Mouse (Mus musculus) left cerebral cortex, adult 11 months (tissue): ENCODE data around the gene Armc9.

Experiments
- DNase-seq: peaks from one replicate; pipeline ENCODE4 v3.0.0; 2022; ENCODE audit warnings: low spot score

Armc9 gene

GRCm38 (mm10) chr1:86174602-86175001, 20.0 kb downstream of the Armc9 start:
- no peak for DNase-seq

DNA sequence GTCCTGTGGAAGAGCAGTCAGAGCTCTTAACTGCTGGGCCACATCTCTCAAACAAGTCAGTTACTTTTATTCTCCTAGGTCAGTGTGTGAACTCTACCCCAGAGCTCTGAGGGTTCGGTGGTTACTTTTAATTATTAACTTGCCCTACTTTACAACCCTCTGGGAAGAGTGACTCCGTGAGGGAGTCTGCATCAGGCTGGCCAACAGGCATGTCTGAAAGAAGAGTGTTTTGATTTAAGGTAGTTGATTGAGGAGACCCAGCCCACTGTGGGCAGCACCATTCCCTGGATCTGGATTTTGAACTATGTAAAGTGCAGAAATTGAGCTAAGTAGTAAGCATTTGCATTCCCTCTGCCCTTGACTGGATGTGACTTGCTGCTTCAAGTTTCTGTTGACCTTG, 21.5 kb downstream of the Armc9 start:
- DNase-seq = no peak

GRCm38 (mm10) chr1:86178462-86179253, 24.1 kb downstream of the Armc9 start:
- peak; percentile 67 for DNase-seq

DNA sequence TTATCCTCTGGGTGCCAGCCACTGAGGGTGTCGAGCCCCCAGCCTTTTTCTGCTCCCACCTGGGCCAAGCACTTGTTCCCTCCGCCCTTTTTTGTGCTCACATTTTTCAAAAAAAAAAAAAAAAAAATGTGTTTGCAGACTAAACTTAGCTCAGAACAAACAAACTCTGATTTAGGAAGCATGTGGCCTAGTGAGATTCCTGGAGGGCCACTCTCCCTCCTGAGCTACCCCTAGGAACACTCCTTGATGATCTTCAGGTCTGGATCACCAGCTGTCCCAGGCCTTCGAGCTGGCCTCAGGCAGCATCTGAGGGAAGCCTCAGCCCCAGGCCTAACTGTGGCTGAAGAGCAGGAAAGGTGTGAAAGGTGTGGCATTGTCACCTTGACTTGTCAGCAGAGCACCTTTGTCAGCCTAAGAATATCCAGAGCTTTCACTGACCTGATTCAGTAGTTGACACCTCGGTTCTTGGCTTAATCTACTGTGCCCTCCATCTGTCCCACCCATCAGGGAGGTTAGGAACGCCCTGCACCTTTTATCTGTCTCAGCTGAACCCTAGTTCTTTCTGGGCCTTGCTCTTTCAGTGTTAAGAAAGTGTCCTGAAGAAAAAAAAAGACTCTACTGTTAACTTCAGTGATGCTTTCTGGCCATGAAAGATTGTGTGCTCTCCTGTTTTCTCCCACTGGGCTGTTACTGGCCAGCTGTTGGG, 27.6 kb downstream of the Armc9 start:
- no peak for DNase-seq

DNA sequence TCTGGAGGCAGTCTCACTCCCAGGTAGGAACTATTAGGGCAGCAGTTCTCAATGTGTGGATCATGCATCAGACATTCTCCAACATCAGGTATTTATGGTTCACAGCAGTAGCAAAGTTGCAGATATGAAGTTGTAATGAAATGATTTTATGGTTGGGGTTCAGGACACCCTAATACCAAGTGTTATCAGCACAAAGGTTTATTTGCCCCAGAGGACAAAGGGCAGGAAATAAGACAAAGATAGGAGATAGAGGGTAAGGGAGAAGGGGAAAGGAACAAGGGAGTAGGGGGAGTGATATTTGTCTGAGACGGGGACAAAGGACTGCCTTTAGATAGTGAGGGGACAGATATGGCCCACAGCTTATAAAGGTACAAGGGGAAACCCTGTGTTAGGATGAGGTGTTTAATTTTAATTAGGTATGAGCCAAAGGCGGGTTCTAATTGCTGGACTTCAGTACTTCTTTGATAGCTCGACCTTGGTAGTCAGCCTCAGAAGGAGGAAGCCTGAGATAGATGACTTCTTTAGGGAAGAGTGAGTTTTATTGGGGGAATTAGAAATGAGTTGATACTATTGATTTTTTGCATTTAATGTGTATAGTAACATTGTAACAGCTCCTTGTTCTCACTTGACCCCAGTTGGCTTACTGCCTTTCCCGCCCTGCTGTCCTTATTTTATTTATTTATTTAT, 29.1 kb downstream of the Armc9 start:
- no peak for DNase-seq

DNA sequence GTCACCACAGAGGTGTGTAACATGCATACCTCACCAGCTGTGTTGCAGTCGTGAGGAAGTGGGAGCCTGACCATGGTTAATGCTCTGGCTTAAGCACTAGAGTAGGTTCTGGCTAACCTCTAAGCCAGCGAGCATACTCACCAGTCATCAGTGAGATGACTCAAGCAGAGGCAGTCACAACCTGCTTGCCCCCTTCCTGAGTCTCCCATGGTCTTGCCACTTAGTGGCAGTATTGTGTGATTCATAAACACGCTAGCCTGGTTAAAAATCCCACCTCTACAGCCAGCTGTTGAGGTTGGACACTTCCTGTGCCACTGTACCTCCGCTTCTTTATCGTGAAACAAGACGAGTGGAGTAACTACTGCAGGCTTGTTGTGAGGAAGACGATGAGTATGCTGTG, 32.2 kb downstream of the Armc9 start:
- DNase-seq = no peak

GRCm38 (mm10) chr1:86187856-86188255, 33.3 kb downstream of the Armc9 start:
- DNase-seq = no peak

DNA sequence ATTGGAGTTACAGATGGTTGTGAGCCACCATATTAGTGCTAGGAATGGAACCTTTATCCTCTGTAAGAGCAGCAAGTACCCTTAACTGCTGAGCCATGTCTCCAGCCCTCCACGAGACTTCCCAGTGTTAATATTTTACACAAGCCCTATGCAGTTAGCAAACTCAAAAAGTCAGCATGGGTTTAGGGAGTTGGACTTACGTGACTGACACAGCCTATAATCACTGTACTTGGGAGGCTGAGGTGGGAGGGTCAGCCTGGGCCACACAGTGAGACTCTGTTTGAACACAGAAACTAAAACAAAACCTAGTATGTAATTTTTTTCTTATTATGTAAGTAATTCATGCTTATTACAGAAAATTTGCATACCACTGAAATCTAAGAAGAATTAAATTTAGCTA, 33.7 kb downstream of the Armc9 start:
- no peak for DNase-seq

- DNase-seq = no peak
Observed at GRCm38 (mm10) chr1:86189034-86189702, 34.6 kb downstream of the Armc9 start.

DNA sequence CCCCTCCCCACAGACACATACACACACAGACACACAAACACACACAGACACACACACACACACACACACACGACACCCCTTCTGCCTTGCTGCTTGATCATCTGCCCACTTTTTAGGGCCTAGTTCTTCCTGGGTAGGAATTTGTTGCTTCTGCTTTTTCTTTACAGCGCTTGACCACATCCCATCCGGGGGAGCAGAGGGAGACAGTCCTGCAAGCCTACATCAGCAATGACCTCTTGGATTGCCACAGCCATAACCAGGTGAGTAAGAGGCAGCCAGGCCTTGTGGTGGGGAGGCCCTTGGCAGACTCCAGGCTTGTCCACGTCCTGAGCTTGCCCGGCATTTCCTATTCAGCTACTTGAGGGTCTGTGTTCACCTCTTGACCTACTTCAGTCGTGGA, 36.3 kb downstream of the Armc9 start:
- DNase-seq = no peak

DNA sequence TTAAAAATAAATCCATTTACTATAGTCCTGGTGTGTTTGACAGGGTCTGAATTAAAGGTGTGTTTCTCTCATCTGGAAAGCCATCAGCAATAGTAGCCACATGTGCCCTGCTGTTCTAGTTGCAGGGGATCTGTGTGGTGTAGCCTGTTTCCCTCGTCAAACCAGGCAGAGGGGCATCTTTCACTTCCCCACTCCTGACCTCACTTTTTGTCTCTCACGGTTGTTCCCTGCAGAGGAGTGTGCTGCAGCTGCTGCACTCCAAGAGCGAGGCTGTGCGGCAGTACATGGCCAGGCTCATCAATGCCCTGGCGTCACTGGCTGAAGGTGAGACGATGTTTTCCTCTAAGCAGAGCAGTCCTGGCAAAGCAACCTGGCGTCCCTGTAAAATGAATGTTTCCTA, 39.5 kb downstream of the Armc9 start:
- no peak for DNase-seq

GRCm38 (mm10) chr1:86198276-86198675, 43.7 kb downstream of the Armc9 start:
- DNase-seq = no peak

DNA sequence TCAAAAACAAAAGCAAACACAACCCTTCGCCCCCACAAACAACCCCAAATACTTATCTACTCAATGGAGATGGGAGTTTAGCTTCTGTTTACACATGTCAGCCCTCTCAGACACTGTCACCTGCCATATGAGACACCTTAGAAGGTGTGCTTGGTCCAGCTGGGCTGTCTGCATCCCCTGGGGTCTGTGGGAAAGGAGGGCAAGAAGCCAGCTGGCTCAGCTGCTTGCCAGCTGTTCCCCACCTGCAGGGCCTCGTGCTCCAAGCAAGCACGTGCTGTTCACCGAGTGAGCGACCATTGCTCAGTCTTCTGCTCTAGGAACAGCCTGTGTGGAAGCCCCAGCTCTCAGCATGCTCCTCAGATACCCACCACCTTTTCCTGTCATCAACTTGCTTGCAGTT, 44.4 kb downstream of the Armc9 start:
- no peak for DNase-seq

GRCm38 (mm10) chr1:86201312-86201711, 46.7 kb downstream of the Armc9 start:
- no peak for DNase-seq

DNA sequence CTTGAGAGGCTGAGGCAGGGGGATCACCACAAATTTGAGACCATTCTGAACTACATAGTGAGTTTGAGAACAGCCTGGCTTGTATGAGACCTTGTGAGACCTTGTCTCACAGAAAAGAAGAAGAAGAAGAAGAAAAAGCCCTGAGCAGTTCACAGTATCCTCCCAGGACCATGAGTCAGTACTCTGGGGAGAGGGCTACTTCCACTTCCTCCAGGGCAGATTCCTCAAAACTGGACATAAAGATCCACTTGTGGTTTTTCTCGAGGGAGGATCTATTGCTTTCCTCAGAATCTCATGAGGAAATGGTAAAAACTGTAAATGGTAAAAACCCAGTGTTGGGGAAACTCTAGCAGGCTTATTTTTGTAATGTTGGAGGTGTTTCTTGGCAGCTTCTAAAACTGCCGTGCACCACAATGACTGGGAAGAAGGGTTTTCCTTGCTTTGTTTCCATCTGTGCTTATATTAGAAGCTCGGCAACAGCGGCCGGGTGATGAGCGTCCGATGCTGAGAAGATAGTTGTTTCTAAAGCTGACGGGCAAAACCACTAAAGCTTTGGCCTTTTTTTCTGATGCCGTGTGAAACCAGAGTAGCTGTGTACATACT, 48.1 kb downstream of the Armc9 start:
- no peak for DNase-seq

DNA sequence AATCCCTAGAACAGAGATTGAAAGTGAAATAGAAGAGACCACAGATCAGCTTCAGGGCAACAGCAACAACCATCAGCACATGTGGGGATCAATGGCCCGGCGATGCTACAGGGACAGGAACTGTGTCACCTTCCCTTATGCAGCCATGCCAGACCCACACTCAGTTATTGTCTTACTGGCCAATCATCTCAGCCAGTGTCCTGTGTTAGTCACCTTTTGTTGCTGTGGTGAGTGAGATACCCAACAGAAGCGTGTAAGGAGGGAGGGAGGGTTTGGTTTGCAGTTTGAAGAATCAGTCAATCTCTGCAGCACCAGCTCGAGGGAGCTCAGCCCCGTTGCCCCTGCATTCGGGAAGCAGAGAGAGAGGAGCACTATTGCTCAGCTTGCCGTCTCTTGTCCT, 56.1 kb downstream of the Armc9 start:
- DNase-seq = no peak

GRCm38 (mm10) chr1:86211498-86211897, 56.9 kb downstream of the Armc9 start:
- no peak for DNase-seq

DNA sequence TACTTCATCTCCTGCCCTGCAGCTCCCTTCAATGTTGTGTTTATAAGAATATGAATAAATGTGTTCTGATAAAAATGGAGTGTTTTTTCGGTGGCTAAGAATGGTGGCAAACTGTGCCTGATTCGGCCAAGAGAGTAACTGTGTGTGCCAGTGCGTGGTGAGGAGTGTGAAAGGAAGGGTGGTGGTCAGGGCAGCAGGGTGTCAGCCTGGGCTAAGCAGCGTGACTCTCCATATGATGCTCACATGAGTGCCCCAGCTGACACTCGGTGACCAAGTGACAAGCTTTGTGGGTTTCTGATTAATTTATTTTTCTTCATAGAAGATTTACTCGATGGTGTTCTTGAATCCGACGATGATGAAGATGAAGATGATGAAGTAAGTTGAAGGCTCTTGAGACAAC, 58.2 kb downstream of the Armc9 start:
- DNase-seq = no peak

- peak; percentile 76 for DNase-seq
Observed at GRCm38 (mm10) chr1:86214158-86214557, 59.6 kb downstream of the Armc9 start.

DNA sequence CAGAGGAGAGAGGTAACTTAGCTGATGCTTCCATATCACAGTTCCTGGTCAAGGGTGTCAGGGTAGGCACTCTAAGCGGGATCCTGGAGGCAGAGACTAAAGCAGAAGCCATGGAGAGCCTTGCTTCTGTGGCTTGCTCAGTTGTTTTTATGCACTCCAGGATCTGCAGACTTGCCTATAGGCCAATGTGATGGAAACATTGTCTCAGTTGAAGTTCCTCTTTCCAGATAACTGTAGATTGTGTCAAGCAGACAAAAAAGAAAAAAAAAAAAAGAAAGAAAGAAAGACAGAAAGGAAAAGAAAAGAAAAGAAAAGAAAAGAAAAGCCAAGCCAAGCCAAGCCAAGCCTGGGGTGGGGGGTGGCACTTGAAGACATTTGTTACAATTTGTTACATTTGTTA, 60.7 kb downstream of the Armc9 start:
- no peak for DNase-seq

DNA sequence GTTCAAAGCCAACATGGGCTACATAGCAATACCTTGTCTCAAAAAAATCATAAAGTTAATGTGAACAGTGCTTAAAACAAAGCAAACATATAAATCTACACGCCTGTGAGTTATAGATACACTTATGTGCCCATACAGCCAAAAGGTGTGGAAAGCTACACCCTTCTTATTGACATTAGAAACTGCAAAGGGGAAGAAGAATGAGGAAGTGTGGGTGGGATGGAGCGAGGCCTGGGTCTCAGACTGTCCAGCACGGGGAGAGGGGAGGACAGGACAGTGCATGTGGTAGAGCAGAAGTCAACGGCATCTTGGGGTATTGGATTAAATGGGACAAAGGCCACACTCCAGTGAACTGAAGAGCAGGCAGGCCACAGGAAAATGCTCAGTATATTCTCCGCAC, 61.8 kb downstream of the Armc9 start:
- no peak for DNase-seq

- DNase-seq = no peak
Observed at GRCm38 (mm10) chr1:86217976-86218375, 63.4 kb downstream of the Armc9 start.
